Mouse (Mus musculus) stomach, embryonic 15.5 days (tissue): Measurements from ENCODE around the gene Thbs4. TPM values are rescaled to one million over a fixed set of nuclear protein-coding genes. Genes with fewer than 3 reads are reported as not detected.

Experiments
- ATAC-seq: fragments of 200-750 bp; cut with Nextera tagmentation; 2 replicates; pipeline ENCODE4 v1.8.0; 2017; ENCODE audit warnings: low read depth, moderate number of reproducible peaks, moderate TSS enrichment; ENCODE audit not compliant: insufficient read depth, low FRiP score
- H3K27ac ChIP-seq: fragments of 300-500 bp; sonication (generic); 2 replicates; pipeline ENCODE4 v1.5.1; 2015; ENCODE audit warnings: mild to moderate bottlenecking, inconsistent platforms
- H3K27me3 ChIP-seq: fragments of 300-500 bp; sonication (generic); replicated peaks from 2 replicates; pipeline ENCODE4 v1.6.1; 2015; ENCODE audit warnings: inconsistent platforms
- H3K36me3 ChIP-seq: fragments of 300-500 bp; sonication (generic); 2 replicates; pipeline ENCODE4 v1.6.1; 2015; ENCODE audit warnings: inconsistent platforms
- H3K4me1 ChIP-seq: fragments of 300-500 bp; sonication (generic); 2 replicates; pipeline ENCODE4 v1.6.1; 2015; ENCODE audit warnings: inconsistent platforms
- H3K4me2 ChIP-seq: fragments of 300-500 bp; sonication (generic); 2 replicates; pipeline ENCODE4 v1.6.1; 2015; ENCODE audit warnings: mild to moderate bottlenecking, inconsistent platforms
- H3K4me3 ChIP-seq: fragments of 300-500 bp; sonication (generic); replicated peaks from 2 replicates; pipeline ENCODE4 v1.5.1; 2015; ENCODE audit warnings: inconsistent platforms
- H3K9ac ChIP-seq: fragments of 300-500 bp; sonication (generic); 2 replicates; pipeline ENCODE4 v1.6.1; 2015; ENCODE audit warnings: inconsistent platforms
- H3K9me3 ChIP-seq: fragments of 300-500 bp; sonication (generic); 2 replicates; pipeline ENCODE4 v1.6.1; 2016; ENCODE audit warnings: inconsistent platforms
- WGBS: fragments of 180-500 bp; shearing (Covaris S2); methylation state at CpG from one replicate; pipeline ENCODE4 v1.1.7; 2015; 5-methylcytosine and 5-hydroxymethylcytosine counted together
- polyA plus RNA-seq: library from polyadenylated mRNA; unstranded; fragments of >200 nt; fragmentation: Nextera tagmentation; extraction: Ambion mirVana; gene quantifications from 2 replicates; pipeline ENCODE4 v1.2.1, GENCODE M21; 2015

The Thbs4 gene
- polyA plus RNA-seq, 1 experiment from 2014 or later, result 7.5 TPM

- H3K4me3 ChIP-seq, result no peak overlapping the region
- H3K36me3 ChIP-seq, result no peaks in the 10 kb centered on the region
- H3K27ac ChIP-seq, result no peak overlapping the region
- ATAC-seq, result no peak
- no peak overlapping the region for H3K4me2 ChIP-seq
- no peaks in the 10 kb centered on the region for H3K4me1 ChIP-seq
- 85% methylated on average over 4 of the region's 4 CpGs for WGBS
- H3K9ac ChIP-seq, result no peak overlapping the region
- H3K9me3 ChIP-seq, result no peaks in the 10 kb centered on the region
- H3K27me3 ChIP-seq, result no peaks in the 10 kb centered on the region
Observed at GRCm38 (mm10) chr13:92759096-92759495, 35.5 kb downstream of the Thbs4 start.

DNA sequence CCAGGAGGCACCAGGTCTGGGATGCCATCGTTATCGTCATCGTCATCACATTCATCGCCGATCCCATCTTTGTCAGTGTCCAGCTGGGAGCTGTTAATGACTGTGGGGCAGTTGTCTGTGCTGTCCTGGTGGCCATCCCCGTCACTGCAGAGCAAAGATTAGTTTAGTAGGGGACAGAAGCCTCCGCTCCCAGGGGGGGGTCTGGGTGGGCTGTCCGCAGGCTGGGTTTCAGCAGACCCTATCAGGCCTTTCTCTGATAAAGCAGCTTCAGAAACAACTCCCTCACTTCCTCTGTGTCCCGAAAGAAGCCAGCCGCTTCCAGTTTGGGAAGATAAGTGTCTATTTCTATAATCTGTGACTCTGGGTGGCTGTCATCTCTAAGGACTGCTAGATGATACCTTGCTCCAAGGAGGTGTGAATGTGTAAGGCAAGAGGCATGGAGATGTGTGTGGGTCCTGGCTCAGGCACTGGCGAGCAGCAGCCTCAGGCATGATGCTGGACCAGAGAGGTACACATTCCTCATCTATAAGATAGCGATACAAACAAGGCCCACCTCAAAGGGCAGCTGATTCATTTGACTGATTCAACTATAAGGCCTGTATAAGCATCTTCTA is 36.5 kb downstream of the Thbs4 start:
- Histone ChIP-seq H3K9me3 (no peaks in the 10 kb centered on the region), H3K27me3 (no peaks in the 10 kb centered on the region), H3K9ac (no peak overlapping the region), H3K4me3 (no peak overlapping the region), H3K27ac (no peak overlapping the region), H3K36me3 (no peaks in the 10 kb centered on the region), H3K4me2 (no peak overlapping the region), H3K4me1 (no peaks in the 10 kb centered on the region)
- ATAC-seq, result no peak
- 82% methylated on average over 12 of the region's 12 CpGs for WGBS

DNA sequence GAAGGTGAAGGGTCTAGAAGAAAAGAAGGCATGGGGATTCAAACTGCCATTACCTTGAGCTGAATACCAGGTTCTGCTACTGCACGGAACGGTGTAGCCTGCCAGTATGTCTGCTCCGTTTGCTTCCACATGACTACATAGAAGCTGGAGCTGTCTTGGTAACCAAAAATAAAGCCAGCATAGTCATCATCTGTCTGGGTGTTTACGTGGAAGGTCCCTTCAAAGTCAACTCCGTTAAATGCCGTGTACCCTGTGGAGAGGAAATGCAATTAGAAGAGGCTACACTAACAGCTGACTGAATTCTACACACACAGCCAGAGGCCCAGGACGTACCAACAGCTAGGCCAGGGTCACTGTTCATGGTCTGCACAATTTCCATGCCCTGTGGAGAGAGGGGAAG is 39.6 kb downstream of the Thbs4 start:
- no peaks in the 10 kb centered on the region for H3K27me3 ChIP-seq
- WGBS, result 75% methylated on average over 7 of the region's 7 CpGs
- H3K27ac ChIP-seq, result no peak overlapping the region
- no peaks in the 10 kb centered on the region for H3K4me1 ChIP-seq
- H3K36me3 ChIP-seq, result no peaks in the 10 kb centered on the region
- ATAC-seq, result no peak
- H3K9me3 ChIP-seq, result no peaks in the 10 kb centered on the region
- H3K9ac ChIP-seq, result no peak overlapping the region
- H3K4me3 ChIP-seq, result no peak overlapping the region
- H3K4me2 ChIP-seq, result no peak overlapping the region

GRCm38 (mm10) chr13:92753676-92754075 is 40.9 kb downstream of the Thbs4 start:
- WGBS, result 84% methylated on average over 8 of the region's 8 CpGs
- Histone ChIP-seq H3K4me1 (no peaks in the 10 kb centered on the region), H3K4me3 (no peak overlapping the region), H3K27ac (no peak overlapping the region), H3K9ac (no peak overlapping the region), H3K27me3 (no peaks in the 10 kb centered on the region), H3K36me3 (no peaks in the 10 kb centered on the region), H3K9me3 (no peaks in the 10 kb centered on the region), H3K4me2 (no peak overlapping the region)
- no peak for ATAC-seq

DNA sequence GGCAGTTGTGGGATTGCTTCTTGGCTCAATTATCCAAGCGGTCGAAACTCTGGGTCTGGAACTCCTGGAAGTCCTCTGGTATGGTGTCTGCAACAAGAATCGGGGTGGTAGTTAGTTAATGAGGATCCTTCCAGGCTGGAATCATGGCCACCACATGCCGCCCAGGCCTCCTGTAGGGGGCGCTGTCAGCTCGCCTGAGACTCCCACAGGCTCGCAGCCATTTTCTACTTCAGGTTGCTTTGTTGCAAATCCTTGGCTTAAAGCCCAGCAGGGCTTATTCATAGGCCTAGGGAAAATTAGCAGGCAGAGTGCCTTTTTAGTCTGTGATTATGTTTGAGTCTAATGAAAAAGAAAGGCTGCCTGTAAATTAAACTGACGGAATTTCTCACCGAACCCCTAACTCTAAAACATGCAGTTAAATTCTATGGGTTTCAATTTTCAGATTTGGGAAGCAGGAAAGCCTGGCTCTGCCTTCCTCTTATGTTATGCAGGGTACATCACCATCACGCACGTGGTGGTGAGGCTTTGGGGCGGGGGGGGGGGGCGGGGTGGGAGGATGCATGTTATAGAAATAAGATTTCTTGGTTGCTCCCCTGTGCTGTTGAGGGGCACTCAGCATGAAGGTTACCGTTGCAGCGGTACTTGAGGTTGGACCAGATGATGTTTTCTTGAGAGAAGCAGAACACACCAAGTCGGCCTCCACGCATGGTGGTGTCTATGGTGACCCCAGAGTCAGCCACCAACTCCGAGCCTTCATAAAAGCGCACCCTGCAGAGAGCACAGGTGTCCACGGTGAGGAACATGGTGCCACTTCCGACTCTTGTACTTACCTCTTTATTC is 42.7 kb downstream of the Thbs4 start:
- H3K27me3 ChIP-seq, result no peaks in the 10 kb centered on the region
- no peak overlapping the region for H3K4me2 ChIP-seq
- peak; percentile 51; the same call in 1 of the 2 replicates for ATAC-seq
- H3K4me1 ChIP-seq, result no peaks in the 10 kb centered on the region
- no peak overlapping the region for H3K27ac ChIP-seq
- H3K9me3 ChIP-seq, result no peaks in the 10 kb centered on the region
- H3K9ac ChIP-seq, result no peak overlapping the region
- 59% methylated on average over 21 of the region's 21 CpGs for WGBS
- H3K36me3 ChIP-seq, result no peaks in the 10 kb centered on the region
- H3K4me3 ChIP-seq, result no peak overlapping the region

GRCm38 (mm10) chr13:92750976-92751518 is 43.6 kb downstream of the Thbs4 start:
- Histone ChIP-seq H3K27ac (no peak overlapping the region), H3K4me2 (no peak overlapping the region; the same call in 1 of the 2 replicates), H3K27me3 (no peaks in the 10 kb centered on the region), H3K9me3 (no peaks in the 10 kb centered on the region), H3K36me3 (no peaks in the 10 kb centered on the region), H3K9ac (no peak overlapping the region), H3K4me3 (no peak overlapping the region), H3K4me1 (no peaks in the 10 kb centered on the region)
- ATAC-seq, result peak; percentile 62
- 19% methylated on average over 7 of the region's 7 CpGs for WGBS

GRCm38 (mm10) chr13:92743337-92743736 is 51.3 kb downstream of the Thbs4 start:
- no peak overlapping the region for H3K4me3 ChIP-seq
- H3K4me1 ChIP-seq, result 0 out of 2 replicates have a peak, but pooled peaks cover 2% of the 10 kb centered on the region
- peak; percentile 92; the same call in 1 of the 2 replicates for ATAC-seq
- H3K4me2 ChIP-seq, result no peak overlapping the region
- WGBS, result 75% methylated on average over 5 of the region's 5 CpGs
- no peaks in the 10 kb centered on the region for H3K27me3 ChIP-seq
- no peaks in the 10 kb centered on the region for H3K36me3 ChIP-seq
- no peak overlapping the region for H3K27ac ChIP-seq
- no peak overlapping the region for H3K9ac ChIP-seq
- H3K9me3 ChIP-seq, result no peaks in the 10 kb centered on the region

GRCm38 (mm10) chr13:92742886-92743285 is 51.7 kb downstream of the Thbs4 start:
- 0 out of 2 replicates have a peak, but pooled peaks have one; percentile 43 for ATAC-seq
- Histone ChIP-seq H3K9me3 (no peaks in the 10 kb centered on the region), H3K27me3 (no peaks in the 10 kb centered on the region), H3K4me2 (no peak overlapping the region), H3K4me1 (0 out of 2 replicates have a peak, but pooled peaks cover 2% of the 10 kb centered on the region), H3K27ac (no peak overlapping the region), H3K4me3 (no peak overlapping the region), H3K9ac (no peak overlapping the region), H3K36me3 (no peaks in the 10 kb centered on the region)
- WGBS, result 85% methylated on average over 4 of the region's 4 CpGs

DNA sequence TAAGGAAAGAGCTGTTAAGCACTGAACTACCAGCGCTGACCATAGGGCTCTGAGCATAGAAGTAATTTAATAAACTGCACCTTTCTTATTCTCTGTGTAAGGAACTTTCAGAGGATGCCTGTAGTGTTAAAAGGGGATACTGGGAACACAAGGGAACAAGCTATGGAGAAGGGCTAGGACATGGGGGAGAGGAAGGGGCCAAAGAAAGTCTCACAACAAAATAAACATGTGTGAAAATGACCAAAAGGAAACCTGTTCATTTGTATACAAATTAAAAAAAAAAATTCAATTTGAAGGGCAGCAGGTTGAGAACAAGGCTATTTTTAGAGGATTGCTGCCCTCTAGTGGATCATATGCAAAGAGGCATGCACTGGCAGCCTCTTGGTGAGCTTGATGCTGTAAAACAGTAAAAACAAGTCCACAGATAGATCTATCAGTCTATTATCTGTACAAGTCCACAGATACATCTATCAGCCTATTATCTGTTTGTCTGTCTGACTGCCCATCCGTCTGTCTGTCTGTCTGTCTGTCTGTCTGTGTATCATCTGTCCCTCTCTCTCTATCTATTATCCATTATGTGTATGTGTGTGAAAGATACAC is 53.8 kb downstream of the Thbs4 start:
- Histone ChIP-seq H3K9me3 (no peaks in the 10 kb centered on the region), H3K27ac (no peak overlapping the region), H3K36me3 (no peaks in the 10 kb centered on the region), H3K27me3 (no peaks in the 10 kb centered on the region), H3K4me3 (no peak overlapping the region), H3K4me1 (0 out of 2 replicates have a peak, but pooled peaks cover 2% of the 10 kb centered on the region), H3K9ac (no peak overlapping the region), H3K4me2 (no peak overlapping the region)
- no peak for ATAC-seq
- 3% methylated on average over 2 of the region's 2 CpGs for WGBS

- Histone ChIP-seq H3K27ac (no peak overlapping the region), H3K9ac (no peak overlapping the region), H3K4me3 (no peak overlapping the region), H3K4me2 (no peak overlapping the region), H3K27me3 (no peaks in the 10 kb centered on the region), H3K36me3 (no peaks in the 10 kb centered on the region), H3K9me3 (no peaks in the 10 kb centered on the region), H3K4me1 (0 out of 2 replicates have a peak, but pooled peaks cover 2% of the 10 kb centered on the region)
- no peak for ATAC-seq
- WGBS, result 80% methylated on average over 3 of the region's 3 CpGs
Observed at GRCm38 (mm10) chr13:92739858-92740257, 54.8 kb downstream of the Thbs4 start.

GRCm38 (mm10) chr13:92738821-92739220 is 55.8 kb downstream of the Thbs4 start:
- H3K9me3 ChIP-seq, result no peaks in the 10 kb centered on the region
- no peaks in the 10 kb centered on the region for H3K27me3 ChIP-seq
- H3K4me2 ChIP-seq, result no peak overlapping the region
- H3K36me3 ChIP-seq, result no peaks in the 10 kb centered on the region
- H3K27ac ChIP-seq, result no peak overlapping the region
- 0 out of 2 replicates have a peak, but pooled peaks cover 2% of the 10 kb centered on the region for H3K4me1 ChIP-seq
- no peak overlapping the region for H3K9ac ChIP-seq
- H3K4me3 ChIP-seq, result no peak overlapping the region
- no peak for ATAC-seq
- 73% methylated on average over 3 of the region's 3 CpGs for WGBS
